Mouse (Mus musculus) inflammation-experienced regulatory T-cells, adult 6 months (primary cell): ENCODE results near the gene Ppp1r18. TPM values are rescaled to one million over a fixed set of nuclear protein-coding genes. Genes with fewer than 3 reads are reported as not detected.

Experiments
- ATAC-seq: one replicate; pipeline ENCODE4 v1.8.0; 2017
- polyA plus RNA-seq, 3 experiments: library from polyadenylated mRNA; unstranded; fragments of 100-300 nt; shearing (Covaris generic); gene quantifications; one replicate each; pipeline ENCODE4 v1.2.1; 2017

Ppp1r18 gene
- 100 to 1,000 TPM; 194 to 273 (median 213) TPM for polyA plus RNA-seq

DNA sequence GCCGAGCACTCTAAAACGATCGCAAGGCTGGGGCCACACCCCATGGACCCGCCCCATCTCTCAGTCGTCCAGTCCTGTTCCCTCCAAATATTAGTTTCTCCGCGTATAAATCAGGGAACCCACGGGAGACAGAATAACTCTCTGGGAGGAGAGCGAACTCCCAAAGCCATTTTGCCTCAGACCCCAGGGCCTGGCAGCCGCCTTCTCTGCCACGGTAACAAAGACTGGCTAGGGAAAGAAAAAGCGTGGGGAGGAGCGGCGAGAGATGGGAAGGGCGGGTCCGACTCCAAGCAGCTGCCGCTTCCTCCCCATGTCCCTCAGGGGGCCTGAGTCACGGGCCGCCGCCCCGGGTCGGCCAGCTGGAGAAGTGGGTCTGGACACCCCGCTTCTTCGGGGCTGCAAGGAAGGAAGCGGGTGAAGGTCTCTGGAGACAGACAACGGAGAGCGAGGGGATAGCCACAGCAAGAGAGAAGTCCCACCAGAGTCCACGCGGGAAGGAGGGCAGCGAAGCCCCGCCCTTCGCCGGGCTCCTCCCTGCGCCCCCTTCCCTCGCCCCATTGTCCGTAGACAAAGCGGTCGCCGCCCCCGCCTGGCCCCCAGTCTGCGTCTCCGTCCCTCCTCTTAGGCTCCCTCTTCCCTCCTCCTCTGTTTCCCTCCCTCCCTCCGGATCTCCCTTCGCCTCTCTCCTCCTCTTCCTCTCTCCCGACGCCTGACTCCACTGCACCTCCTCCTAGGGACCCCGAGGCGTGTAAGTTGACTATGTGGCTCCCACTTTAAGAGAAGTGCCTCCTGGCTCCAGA lies at the start of gene Ppp1r18:
Ppp1r18 (plus strand) TSS at position 113 of the 800 bp plus-strand sequence.
- no peak for ATAC-seq

DNA sequence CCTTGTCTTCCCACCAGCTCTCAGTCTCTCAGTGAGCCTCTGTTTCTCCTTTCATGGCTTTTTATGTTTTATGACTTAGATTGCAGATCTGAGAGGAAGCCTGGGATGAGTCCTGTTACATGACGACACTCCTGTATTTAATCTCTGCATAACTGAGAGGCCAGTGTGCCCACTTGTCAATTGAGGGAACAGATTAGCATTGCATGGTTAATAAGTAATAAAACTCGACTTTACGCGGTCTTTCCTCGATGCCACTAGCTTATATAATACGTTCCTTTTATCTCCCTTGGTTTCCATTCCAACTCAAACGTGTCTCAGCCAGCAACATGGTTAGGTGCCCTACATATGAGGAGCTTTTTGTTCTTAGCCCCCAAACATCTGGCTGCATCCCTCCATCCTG lies 49.6 kb upstream of the Ppp1r18 start:
- ATAC-seq = no peak

DNA sequence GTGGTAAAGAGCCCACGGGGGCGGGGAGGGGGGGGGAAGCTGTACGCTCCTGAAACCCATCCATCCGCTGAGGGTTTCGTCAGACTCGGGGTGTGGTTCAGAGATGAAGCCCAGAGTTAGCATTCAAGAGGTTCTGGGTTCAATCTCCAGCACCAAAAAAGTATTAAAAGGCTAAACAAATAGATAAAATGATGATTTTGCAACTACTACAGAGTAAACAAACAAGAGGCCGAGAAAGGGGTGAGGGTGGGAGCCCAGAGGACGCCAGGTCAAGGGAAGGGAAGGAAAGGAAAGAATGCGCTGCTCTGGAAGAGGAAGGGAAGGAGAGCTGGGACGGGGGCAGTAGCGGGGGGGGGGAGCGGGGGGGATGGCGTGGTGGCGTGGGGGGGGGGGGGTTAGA lies 48.7 kb upstream of the Ppp1r18 start:
- no peak for ATAC-seq

DNA sequence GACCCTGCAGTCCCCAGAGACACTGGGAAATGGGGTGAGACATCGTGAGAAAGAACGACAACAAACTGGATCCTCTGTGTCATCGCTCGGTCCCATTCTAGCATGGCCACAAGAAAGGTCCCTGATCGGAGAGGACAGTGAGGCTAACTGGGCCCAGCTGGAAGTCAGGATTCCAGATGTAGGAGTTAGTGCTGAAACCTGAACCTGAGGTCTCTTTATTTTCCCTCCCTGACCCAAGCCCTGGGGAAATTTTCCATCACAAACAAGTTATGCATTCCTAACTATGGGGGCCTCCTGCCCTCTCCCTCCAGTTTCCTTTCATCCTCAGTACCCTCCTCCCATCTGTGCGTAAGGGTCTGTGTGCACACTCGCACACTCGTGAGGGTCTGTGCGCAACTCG lies 48.2 kb upstream of the Ppp1r18 start:
- ATAC-seq = no peak

DNA sequence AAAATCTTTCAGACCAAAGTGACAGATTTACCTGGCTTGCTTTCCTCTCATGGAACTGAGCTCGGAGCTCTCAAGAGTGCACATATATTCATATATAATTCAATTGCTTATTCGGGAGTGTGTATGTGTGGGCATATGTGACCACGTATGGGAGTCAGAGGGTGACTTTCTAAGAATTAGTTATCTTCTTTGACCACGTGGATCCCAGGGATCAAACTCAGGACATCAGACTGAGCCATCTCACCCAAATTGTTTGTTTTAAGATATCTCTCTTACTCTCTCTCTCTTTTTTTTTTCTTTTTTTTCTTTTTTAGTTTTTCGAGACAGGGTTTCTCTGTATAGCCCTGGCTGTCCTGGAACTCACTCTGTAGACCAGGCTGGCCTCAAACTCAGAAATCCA lies 45.3 kb upstream of the Ppp1r18 start:
- no peak for ATAC-seq

DNA sequence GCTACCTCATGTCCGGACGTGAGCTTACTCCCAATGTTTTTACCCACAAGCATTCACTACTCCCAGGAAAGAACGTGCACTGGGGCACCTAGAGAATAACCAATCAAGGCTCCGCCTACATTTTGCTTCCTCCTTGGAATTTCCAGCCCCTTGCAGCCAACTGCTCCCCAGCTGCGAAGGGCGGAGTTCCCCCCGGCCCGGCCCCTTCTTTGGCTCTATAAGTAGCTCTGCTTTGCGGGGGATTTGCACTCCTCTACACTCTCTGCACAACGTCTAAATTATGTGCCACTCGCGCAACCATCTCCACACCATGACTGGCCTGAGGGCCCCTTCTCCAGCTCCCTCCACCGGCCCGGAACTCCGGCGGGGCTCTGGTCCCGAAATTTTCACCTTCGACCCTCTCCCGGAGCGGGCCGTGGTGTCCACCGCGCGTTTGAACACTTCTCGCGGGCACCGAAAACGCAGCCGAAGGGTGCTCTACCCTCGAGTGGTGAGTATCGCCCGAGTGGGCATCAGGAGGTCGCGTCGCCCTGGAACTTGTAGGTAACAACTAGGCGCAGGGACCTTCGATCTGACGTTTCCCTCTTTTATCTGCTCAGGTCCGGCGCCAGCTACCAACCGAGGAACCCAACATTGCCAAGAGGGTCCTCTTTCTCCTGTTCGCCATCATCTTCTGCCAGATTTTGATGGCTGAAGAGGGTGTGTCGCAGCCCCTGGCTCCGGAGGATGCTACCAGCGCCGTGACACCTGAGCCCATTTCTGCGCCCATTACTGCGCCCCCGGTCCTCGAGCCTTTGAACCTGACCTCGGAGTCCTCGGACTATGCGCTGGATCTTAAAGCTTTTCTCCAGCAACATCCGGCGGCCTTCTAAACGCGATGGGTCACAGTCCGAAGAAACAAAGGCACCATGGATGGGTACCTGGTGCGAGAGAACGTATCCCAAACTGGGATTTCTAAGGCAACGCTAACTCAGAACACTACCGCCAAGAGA lies 43.7 kb upstream of the Ppp1r18 start, which contains the start of gene Ier3:
Ier3 (plus strand) TSS at position 246 of the 992 bp plus-strand sequence.
- no peak for ATAC-seq

DNA sequence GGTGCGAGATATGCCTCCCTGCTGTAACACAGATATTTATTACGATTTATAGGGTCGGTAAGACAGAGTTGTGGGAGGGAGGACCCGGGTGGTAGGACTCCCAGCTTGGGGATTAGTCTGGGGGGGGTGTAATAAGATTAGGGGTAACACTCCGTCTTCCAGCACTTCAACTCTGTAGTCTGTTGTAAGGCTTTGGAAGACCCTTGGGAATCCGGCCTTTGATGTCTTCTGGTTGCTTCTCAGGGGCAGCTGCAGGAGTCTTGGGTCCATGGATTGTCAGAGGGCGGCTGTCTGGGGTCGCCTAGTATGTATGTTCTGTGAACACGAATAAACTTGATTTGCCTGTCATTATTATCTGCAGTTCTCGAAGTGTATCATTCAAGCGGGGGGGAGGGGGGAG lies 42.8 kb upstream of the Ppp1r18 start:
- ATAC-seq = no peak

DNA sequence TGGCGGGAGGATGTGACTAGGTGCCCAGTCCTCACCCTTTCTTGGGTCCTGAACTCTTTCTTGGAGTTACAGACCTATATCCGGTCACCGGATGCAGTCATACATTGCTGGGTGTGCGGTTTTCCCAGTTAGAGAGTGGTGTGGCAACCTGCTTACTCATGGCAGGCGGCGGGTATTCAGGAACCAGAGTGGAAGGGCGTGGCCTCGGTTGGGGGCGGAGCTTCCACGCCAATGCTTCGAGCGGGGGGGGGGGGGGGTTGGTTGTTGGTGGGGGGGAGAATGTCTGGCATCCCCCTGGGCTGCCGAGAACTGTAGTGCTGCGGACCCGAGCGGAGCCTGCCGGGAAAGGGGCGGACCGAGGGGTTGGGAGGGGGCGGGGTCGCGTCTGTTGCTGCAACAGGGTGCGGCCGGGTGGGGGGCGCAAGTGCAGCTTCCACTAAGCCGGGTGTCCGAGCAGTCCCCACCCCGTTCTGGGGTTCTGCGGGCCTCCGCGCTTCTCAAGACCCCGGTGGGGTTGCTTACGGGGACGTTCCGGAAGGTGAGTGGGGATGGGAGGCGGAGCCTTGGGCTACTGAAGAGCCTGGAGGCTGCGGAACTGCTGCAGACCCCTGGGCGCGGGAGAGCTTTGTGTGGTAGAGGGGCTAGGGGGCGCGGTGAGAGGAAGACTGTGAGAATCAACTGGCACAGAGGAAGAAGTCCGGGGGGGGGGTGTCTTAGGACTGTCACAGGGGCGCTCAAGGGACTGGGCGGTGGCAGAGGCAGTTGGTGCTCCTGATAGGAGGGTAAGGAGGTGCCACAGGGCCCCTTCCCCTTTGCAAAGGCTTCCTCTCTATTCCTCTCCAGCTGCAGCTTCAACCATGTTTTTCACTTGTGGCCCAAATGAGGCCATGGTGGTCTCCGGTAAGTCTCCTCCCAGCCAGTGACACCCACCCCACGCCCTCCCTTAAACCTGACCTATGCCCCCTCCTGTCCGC lies 42.1 kb upstream of the Ppp1r18 start, which contains the start of gene Flot1:
Flot1 (plus strand) TSS at position 267 of the 974 bp plus-strand sequence.
- ATAC-seq = peak; percentile 81

DNA sequence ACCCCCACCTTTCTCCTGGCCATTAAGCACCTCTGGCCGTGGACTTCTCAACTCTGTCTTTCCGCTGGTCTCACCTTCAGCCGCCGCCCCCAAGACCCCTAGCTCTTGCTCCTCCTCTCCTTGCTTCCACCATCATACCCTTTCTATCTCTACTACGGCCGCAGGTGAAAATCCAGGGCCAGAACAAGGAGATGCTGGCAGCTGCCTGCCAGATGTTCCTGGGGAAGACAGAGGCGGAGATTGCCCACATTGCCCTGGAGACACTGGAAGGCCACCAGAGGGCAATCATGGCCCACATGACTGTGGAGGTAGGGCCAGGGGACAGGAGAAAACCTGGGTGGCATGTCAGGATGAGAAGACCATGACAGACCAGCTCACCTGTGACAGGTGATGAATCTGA lies 41.0 kb upstream of the Ppp1r18 start:
- ATAC-seq = no peak

DNA sequence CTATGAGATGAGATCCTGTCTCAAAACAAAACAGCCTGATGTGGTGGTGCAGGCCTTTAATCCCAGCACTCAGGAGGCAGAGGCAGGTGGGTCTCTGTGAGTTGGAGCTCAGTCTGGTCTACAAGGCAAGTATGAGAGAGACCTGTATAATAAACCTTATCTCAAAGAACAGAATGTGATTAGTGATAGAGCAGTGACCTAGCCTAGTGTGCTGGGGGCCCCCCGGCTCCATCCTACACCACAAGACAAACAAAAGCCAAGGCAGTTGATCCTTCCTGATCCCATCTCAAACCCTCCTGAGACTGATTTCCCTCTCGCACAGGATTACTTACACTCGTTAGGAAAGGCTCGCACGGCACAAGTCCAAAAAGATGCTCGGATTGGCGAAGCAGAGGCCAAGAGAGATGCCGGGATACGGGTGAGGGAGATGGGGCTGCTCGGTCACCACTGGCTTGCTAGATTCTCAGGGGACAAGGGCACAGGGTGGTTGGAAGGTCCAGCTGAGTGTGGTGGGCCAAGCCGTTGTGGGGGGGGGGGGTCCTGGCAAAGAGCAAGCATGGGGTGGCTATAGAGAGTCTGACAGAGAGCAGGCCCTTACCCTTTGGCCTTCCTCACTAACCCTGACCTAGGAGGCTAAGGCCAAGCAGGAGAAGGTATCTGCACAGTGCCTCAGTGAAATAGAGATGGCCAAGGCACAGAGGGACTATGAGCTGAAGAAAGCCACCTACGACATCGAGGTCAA lies 40.1 kb upstream of the Ppp1r18 start:
- ATAC-seq = no peak

DNA sequence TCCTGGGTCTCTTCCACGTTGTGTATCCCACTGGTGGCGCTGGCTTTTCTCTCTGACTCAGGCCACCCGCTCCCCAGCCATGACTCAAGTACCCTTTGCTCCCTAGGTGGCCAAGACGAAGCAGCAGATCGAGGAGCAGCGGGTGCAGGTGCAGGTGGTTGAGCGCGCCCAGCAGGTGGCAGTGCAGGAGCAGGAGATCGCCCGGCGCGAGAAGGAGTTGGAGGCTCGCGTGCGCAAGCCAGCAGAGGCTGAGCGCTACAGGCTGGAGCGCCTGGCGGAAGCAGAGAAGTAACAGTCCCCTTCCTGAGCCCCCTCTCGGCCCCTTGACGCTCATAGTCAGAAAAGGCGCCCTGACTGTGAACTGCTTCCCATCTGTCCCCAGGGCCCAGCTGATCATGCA lies 35.7 kb upstream of the Ppp1r18 start:
- peak; percentile 92 for ATAC-seq

DNA sequence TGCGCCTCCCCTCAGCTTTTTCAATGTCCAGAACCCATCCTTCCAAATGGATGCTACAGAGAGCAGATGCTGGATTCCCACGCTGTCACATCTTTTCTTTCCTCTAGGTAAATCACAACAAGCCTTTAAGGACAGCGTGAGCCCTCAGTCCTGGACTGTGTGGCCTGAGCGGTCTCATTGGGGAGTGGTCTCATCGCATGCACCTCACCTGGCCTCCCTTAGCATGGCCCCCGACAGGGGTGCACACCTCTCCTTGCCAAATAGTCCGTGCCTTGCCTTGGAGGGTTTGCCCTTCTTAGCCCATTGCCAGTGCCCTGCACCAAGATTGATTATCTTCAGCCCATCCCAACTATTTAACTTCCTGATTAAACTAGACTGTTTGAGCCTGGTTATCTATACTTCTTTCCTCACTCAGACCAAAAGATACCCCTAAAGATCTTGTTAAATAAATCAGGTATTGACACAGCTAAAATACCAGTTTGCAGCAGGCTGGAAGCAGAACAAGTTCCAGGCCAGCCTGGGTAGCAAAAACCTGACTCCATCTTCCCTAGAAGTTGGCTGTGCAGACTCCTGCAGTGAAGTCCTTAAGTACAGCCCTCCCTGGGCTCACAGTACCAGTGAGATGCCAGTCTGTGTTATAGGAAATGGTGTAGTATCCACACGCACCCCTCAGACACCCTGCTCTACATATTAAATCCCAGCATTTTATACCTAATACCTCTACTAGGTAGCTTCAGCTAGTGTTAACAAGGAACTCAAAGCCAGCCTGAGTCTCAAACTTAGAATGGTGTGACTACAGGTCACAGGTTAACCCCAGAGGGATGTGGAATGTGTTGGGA lies 32.8 kb upstream of the Ppp1r18 start:
- ATAC-seq = no peak

DNA sequence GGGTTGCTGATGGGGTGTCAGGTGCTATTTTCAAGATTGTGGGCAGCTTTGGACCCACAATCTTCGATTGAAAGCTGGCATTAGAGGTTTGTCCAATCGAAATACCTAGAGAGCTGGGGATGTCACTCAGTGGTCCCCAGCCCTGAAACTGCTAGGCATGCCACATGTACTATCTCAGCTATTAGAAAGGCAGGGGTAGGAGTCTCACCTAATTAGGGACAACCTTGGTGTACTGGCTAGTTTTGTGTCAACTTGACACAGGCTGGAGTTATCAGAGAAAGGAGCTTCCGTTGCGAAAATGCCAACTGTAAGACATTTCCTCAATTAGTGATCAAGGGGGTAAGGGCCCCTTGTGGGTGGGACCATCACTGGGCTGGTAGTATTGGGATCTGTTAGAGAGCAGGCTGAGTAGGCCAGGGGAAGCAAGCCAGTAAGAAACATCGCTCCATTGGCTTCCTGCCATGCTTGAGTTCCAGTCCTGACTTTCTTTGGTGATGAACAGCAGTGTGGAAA lies 32.1 kb upstream of the Ppp1r18 start:
- no peak for ATAC-seq

DNA sequence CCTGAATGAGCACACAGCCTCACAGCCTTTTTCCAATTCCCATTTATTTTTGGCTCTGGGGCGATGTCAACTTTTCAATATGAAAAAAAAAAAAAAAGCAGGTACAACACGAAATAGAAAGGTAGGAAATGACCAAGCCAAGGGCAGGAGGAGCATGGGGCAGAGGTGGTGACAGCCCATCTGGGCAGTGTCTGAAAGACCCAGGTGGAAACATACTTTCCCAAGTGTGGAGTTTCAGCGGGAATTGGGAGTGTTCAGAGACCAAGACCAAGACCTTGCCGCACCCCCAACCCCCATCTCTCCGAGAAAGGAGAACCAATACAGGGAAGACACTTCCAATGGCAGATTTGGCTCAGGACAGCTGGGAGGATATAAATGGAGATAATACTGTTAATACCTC lies 31.5 kb upstream of the Ppp1r18 start:
- no peak for ATAC-seq

DNA sequence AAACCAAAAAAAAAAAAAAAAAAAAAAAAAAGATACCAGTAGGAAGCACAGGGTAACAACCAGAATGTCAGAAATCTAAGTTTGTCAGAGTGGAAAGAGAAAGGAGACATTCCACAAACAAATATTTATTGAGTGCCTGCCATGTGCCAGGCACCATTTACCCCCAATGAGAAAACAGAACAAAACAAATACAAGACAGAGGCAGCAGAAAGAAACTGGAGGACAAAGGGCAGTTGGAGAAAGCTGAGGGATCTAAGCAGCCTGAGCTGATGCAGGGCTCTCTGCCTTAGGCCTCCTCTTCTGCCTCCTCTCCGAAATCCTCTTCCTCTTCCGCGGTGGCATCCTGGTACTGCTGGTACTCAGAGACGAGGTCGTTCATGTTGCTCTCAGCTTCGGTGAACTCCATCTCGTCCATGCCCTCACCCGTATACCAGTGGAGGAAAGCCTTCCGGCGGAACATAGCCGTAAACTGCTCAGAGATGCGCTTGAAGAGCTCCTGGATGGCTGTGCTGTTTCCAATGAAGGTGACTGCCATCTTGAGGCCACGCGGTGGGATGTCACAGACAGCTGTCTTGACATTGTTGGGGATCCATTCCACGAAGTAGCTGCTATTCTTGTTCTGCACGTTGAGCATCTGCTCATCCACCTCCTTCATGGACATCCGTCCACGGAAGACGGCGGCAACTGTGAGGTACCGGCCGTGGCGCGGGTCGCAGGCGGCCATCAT lies 30.5 kb upstream of the Ppp1r18 start:
- no peak for ATAC-seq

DNA sequence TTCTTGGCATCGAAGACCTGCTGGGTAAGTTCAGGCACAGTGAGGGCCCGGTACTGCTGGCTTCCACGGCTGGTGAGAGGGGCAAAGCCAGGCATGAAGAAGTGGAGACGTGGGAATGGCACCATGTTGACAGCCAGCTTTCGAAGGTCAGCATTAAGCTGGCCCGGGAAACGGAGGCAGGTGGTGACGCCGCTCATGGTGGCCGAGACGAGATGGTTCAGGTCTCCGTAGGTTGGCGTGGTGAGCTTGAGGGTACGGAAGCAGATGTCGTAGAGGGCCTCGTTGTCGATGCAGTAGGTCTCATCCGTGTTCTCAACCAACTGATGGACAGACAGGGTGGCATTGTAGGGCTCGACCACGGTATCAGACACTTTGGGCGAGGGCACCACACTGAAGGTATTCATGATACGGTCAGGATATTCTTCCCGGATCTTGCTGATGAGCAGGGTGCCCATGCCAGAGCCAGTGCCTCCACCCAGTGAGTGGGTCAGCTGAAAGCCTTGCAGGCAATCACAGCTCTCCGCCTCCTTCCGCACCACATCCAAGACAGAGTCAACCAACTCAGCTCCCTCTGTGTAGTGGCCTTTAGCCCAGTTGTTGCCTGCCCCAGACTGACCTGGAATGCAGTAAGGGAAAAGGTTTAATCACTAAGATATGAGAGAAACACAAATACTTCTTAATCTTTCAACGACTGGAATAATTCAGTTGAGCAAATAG lies 29.8 kb upstream of the Ppp1r18 start:
- no peak for ATAC-seq

DNA sequence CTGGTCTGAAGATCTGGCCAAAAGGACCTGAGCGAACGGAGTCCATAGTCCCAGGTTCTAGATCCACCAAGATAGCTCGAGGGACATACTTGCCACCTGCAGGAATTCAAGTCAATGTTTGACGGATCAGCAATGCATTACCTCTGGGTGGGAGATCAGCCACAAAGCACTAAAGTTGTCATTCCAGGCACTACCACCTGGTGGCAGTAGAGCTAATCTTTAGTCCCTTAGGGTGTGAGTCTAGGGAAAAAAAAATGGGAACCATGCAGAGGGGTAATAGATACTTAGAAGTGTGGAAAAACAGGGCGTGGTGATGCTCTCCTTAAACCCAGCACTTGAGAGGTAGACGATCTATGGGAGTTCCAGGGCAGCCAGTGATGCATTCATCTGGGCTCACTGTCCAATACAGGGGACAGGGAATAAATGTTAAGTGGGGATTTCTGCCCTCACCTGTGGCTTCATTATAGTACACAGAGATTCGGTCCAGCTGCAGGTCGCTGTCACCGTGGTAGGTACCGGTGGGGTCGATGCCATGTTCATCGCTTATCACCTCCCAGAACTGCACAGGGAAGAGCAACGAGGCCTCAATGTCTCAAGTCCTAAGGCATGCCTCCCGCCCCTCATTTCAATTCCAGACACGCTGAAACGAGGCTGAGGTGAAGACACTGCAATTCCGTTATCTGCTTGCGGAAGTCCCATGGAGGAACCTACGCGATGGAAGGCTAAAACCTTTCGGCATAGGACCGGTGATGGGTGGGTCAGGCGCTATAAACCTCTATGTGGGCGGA lies 29.0 kb upstream of the Ppp1r18 start:
- no peak for ATAC-seq

DNA sequence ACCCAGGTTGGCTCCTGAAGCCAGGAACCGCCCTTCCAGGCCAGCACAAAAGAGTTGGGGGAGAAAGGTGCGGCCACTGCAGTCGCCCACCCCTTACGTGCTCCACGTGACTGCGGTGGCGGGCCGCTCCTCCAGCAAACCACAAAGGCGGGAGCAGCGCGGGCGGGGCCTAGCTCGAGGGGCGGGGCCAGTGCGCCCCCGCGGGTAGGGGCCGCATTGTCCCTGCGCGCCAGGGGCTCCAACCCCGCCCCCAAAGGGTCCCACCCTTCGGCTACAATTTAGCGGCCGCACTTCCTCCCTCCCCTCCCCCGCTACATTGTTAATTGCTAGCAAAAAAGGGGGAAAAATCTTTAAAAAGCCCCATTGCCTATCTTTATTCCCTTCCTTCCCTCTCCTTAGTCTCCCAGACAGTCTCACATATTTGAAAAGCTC lies 28.4 kb upstream of the Ppp1r18 start:
- no peak for ATAC-seq
